Mouse (Mus musculus) bone marrow, adult 2 months (tissue): Measurements from ENCODE around the gene Crtc3.

ENCODE experiments used
- CTCF ChIP-seq: fragments of 200-500 bp; IDR thresholded peaks from 2 replicates; pipeline ENCODE4 v1.5.1; 2011; ENCODE audit warnings: low read length, control low read depth; ENCODE audit not compliant: control insufficient read depth, insufficient read depth
- POLR2A ChIP-seq: fragments of 200-500 bp; IDR thresholded peaks from 2 replicates; pipeline ENCODE4 v1.6.1; 2011; ENCODE audit warnings: low read depth, mild to moderate bottlenecking, control low read depth, low read length, borderline replicate concordance; ENCODE audit not compliant: control insufficient read depth

DNA sequence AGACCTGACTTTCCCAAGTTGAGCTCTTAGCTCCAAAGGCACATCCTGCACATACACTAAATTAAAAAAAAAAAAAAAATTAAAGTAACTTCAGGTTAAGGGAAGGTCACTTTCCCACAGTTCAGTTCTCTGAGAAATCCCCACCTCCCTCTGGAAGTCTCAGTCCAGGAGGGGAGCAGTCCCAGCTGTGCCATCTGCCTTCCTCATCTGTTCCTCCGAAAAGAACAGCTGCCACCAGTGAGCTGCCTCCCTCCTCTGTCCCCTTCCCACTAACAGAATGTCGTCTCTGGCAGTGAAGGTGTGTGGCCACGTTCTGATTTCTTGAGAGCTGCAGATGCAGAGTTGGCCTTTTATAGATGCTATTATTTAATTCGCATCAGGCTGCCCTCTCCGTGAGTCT is 9.2 kb upstream of the Crtc3 start:
- no peak for TF ChIP-seq CTCF
- no peak for TF ChIP-seq POLR2A
